Mouse (Mus musculus) hindbrain, embryonic 14.5 days (tissue): ENCODE results near the gene Ranbp10. TPM values are rescaled to one million over a fixed set of nuclear protein-coding genes. Genes with fewer than 3 reads are reported as not detected.

ENCODE experiments used
- ATAC-seq: fragments of 200-750 bp; cut with Nextera tagmentation; 2 replicates; pipeline ENCODE4 v1.8.0; 2017; ENCODE audit warnings: moderate number of reproducible peaks, mild to moderate bottlenecking, moderate TSS enrichment, moderate library complexity; ENCODE audit not compliant: low FRiP score
- DNase-seq: peaks from one replicate; pipeline ENCODE4 v3.0.0-alpha.2; 2015; ENCODE audit warnings: low spot score
- H3K27ac ChIP-seq: fragments of 300-500 bp; sonication (generic); 2 replicates; pipeline ENCODE4 v1.5.1; 2014; ENCODE audit warnings: mild to moderate bottlenecking, moderate library complexity
- H3K27me3 ChIP-seq: fragments of 300-500 bp; sonication (generic); 2 replicates; pipeline ENCODE4 v1.6.1; 2014; ENCODE audit warnings: mild to moderate bottlenecking, low read length, mixed read lengths; ENCODE audit not compliant: control insufficient read depth, insufficient read depth
- H3K36me3 ChIP-seq: fragments of 300-500 bp; sonication (generic); replicated peaks from 2 replicates; pipeline ENCODE4 v1.6.1; 2014; ENCODE audit not compliant: control insufficient read depth, insufficient read depth
- H3K4me1 ChIP-seq: fragments of 300-500 bp; sonication (generic); replicated peaks from 2 replicates; pipeline ENCODE4 v1.6.1; 2014; ENCODE audit warnings: antibody characterized with exemption, low read length, mixed read lengths; ENCODE audit not compliant: control insufficient read depth, insufficient read depth
- H3K4me2 ChIP-seq: fragments of 300-500 bp; sonication (generic); replicated peaks from 2 replicates; pipeline ENCODE4 v1.6.1; 2014; ENCODE audit warnings: mild to moderate bottlenecking, moderate library complexity
- H3K4me3 ChIP-seq: fragments of 300-500 bp; sonication (generic); replicated peaks from 2 replicates; pipeline ENCODE4 v1.5.1; 2014; ENCODE audit warnings: mild to moderate bottlenecking, low read length
- H3K9ac ChIP-seq: fragments of 300-500 bp; sonication (generic); 2 replicates; pipeline ENCODE4 v1.6.1; 2014
- H3K9me3 ChIP-seq: fragments of 300-500 bp; sonication (generic); 2 replicates; pipeline ENCODE4 v1.6.1; 2016; ENCODE audit warnings: low read length; ENCODE audit not compliant: control insufficient read depth
- WGBS: fragments of 180-500 bp; shearing (Covaris S2); extraction: QIAGEN DNeasy Blood & Tissue Kit; methylation state at CpG from one replicate; pipeline ENCODE4 v1.1.7; 2014; 5-methylcytosine and 5-hydroxymethylcytosine counted together
- polyA plus RNA-seq: library from polyadenylated mRNA; unstranded; fragments of >200 nt; fragmentation: Nextera tagmentation; extraction: Ambion mirVana; gene quantifications from 2 replicates; pipeline ENCODE4 v1.2.1, GENCODE M21; 2014

Ranbp10 gene
- polyA plus RNA-seq, 1 experiment from 2014 or later = 10.4 TPM

GRCm38 (mm10) chr8:105799091-105799812 is 27.9 kb downstream of the Ranbp10 start:
- Histone ChIP-seq H3K4me1 (0 out of 2 replicates have a peak, but pooled peaks cover 4% of the 10 kb centered on the region), H3K27me3 (no peaks in the 10 kb centered on the region), H3K27ac (no peak overlapping the region), H3K4me2 (no peak overlapping the region), H3K36me3 (peaks cover 8% of the 10 kb centered on the region; the same call in 1 of the 2 replicates), H3K4me3 (no peak overlapping the region), H3K9ac (no peak overlapping the region), H3K9me3 (no peaks in the 10 kb centered on the region)
- 60% methylated on average over 8 of the region's 8 CpGs for WGBS
- DNase-seq = peak; percentile 61
- no peak for ATAC-seq

- Histone ChIP-seq H3K4me1 (0 out of 2 replicates have a peak, but pooled peaks cover 4% of the 10 kb centered on the region), H3K9me3 (no peaks in the 10 kb centered on the region), H3K9ac (no peak overlapping the region), H3K27ac (no peak overlapping the region), H3K36me3 (peaks cover 3% of the 10 kb centered on the region; the same call in 1 of the 2 replicates), H3K4me3 (no peak overlapping the region), H3K4me2 (no peak overlapping the region), H3K27me3 (no peaks in the 10 kb centered on the region)
- no peak for ATAC-seq
- no peak for DNase-seq
- WGBS = 94% methylated on average over 5 of the region's 5 CpGs
Measured at GRCm38 (mm10) chr8:105798408-105798807, 28.7 kb downstream of the Ranbp10 start.

- 88% methylated on average over 1 of the region's 1 CpGs for WGBS
- H3K4me1 ChIP-seq = 0 out of 2 replicates have a peak, but pooled peaks cover 4% of the 10 kb centered on the region
- H3K9me3 ChIP-seq = no peaks in the 10 kb centered on the region
- no peak for ATAC-seq
- H3K9ac ChIP-seq = no peak overlapping the region
- H3K4me2 ChIP-seq = no peak overlapping the region
- peaks cover 5% of the 10 kb centered on the region; the same call in 1 of the 2 replicates for H3K36me3 ChIP-seq
- no peak for DNase-seq
- H3K27ac ChIP-seq = no peak overlapping the region
- no peak overlapping the region for H3K4me3 ChIP-seq
- H3K27me3 ChIP-seq = no peaks in the 10 kb centered on the region
Measured at GRCm38 (mm10) chr8:105795785-105796184, 31.4 kb downstream of the Ranbp10 start.

GRCm38 (mm10) chr8:105794009-105794598 is 33.0 kb downstream of the Ranbp10 start:
- no peak for DNase-seq
- H3K27ac ChIP-seq = no peak overlapping the region

GRCm38 (mm10) chr8:105793331-105793730 is 33.8 kb downstream of the Ranbp10 start:
- H3K36me3 ChIP-seq = peaks cover 13% of the 10 kb centered on the region; the same call in 1 of the 2 replicates
- DNase-seq = no peak
- WGBS = 100% methylated on average over 1 of the region's 1 CpGs

More at GRCm38 (mm10) chr8:105794009-105794598, 33.0 kb downstream of the Ranbp10 start:
- Histone ChIP-seq H3K9ac (no peak overlapping the region), H3K4me3 (no peak overlapping the region), H3K4me1 (0 out of 2 replicates have a peak, but pooled peaks cover under 1% of the 10 kb centered on the region), H3K4me2 (no peak overlapping the region), H3K9me3 (no peaks in the 10 kb centered on the region), H3K36me3 (peaks cover 13% of the 10 kb centered on the region; the same call in 1 of the 2 replicates), H3K27me3 (no peaks in the 10 kb centered on the region)
- WGBS = 87% methylated on average over 3 of the region's 3 CpGs
- ATAC-seq = no peak

GRCm38 (mm10) chr8:105789626-105790025 is 37.5 kb downstream of the Ranbp10 start:
- Histone ChIP-seq H3K36me3 (peaks cover 30% of the 10 kb centered on the region), H3K9me3 (no peaks in the 10 kb centered on the region), H3K4me1 (no peaks in the 10 kb centered on the region), H3K9ac (no peak overlapping the region), H3K4me3 (no peak overlapping the region), H3K27me3 (no peaks in the 10 kb centered on the region), H3K27ac (no peak overlapping the region), H3K4me2 (no peak overlapping the region)
- no peak for DNase-seq
- ATAC-seq = no peak

More at GRCm38 (mm10) chr8:105793331-105793730, 33.8 kb downstream of the Ranbp10 start:
- H3K4me1 ChIP-seq = no peaks in the 10 kb centered on the region
- no peak overlapping the region for H3K27ac ChIP-seq
- no peaks in the 10 kb centered on the region for H3K27me3 ChIP-seq
- no peak overlapping the region for H3K9ac ChIP-seq
- no peak for ATAC-seq
- no peaks in the 10 kb centered on the region for H3K9me3 ChIP-seq
- no peak overlapping the region for H3K4me3 ChIP-seq
- no peak overlapping the region for H3K4me2 ChIP-seq

- H3K9ac ChIP-seq = no peak overlapping the region
- peaks cover 32% of the 10 kb centered on the region for H3K36me3 ChIP-seq
- DNase-seq (no peak), ATAC-seq (no peak)
- H3K4me2 ChIP-seq = no peak overlapping the region
- no peak overlapping the region for H3K27ac ChIP-seq
- H3K27me3 ChIP-seq = no peaks in the 10 kb centered on the region
- 55% methylated on average over 4 of the region's 4 CpGs for WGBS
- no peak overlapping the region for H3K4me3 ChIP-seq
- H3K9me3 ChIP-seq = no peaks in the 10 kb centered on the region
- H3K4me1 ChIP-seq = no peaks in the 10 kb centered on the region
Measured at GRCm38 (mm10) chr8:105788927-105789326, 38.2 kb downstream of the Ranbp10 start.

GRCm38 (mm10) chr8:105788241-105788640 is 38.9 kb downstream of the Ranbp10 start:
- WGBS = 96% methylated on average over 2 of the region's 2 CpGs
- H3K9me3 ChIP-seq = no peaks in the 10 kb centered on the region
- H3K36me3 ChIP-seq = peaks cover 37% of the 10 kb centered on the region
- no peaks in the 10 kb centered on the region for H3K4me1 ChIP-seq
- no peak overlapping the region for H3K27ac ChIP-seq
- no peaks in the 10 kb centered on the region for H3K27me3 ChIP-seq
- peak; percentile 47 for DNase-seq
- no peak for ATAC-seq
- no peak overlapping the region for H3K4me2 ChIP-seq
- H3K4me3 ChIP-seq = no peak overlapping the region
- H3K9ac ChIP-seq = no peak overlapping the region

GRCm38 (mm10) chr8:105780298-105780697 is 46.9 kb downstream of the Ranbp10 start:
- Histone ChIP-seq H3K4me3 (no peak overlapping the region), H3K4me1 (no peaks in the 10 kb centered on the region), H3K27me3 (no peaks in the 10 kb centered on the region), H3K36me3 (peaks cover 87% of the 10 kb centered on the region), H3K9me3 (no peaks in the 10 kb centered on the region), H3K27ac (no peak overlapping the region), H3K9ac (no peak overlapping the region), H3K4me2 (no peak overlapping the region)
- ATAC-seq (no peak), DNase-seq (no peak)
- WGBS = 88% methylated on average over 5 of the region's 5 CpGs
